Mouse (Mus musculus) embryonic facial prominence, embryonic 12.5 days (tissue): ENCODE data around the gene Sh3pxd2a. TPM values are rescaled to one million over a fixed set of nuclear protein-coding genes. Genes with fewer than 3 reads are reported as not detected.

Experiments used
- ATAC-seq: fragments of 200-750 bp; cut with Nextera tagmentation; 2 replicates; pipeline ENCODE4 v1.8.0; 2017; ENCODE audit not compliant: insufficient number of reproducible peaks, insufficient read depth, low FRiP score, low TSS enrichment
- H3K27ac ChIP-seq: fragments of 300-500 bp; sonication (generic); 2 replicates; pipeline ENCODE4 v1.5.1; 2016; ENCODE audit warnings: mild to moderate bottlenecking
- H3K27me3 ChIP-seq: fragments of 300-500 bp; sonication (generic); 2 replicates; pipeline ENCODE4 v1.6.1; 2016; ENCODE audit warnings: mild to moderate bottlenecking, moderate library complexity
- H3K36me3 ChIP-seq: fragments of 300-500 bp; sonication (generic); 2 replicates; pipeline ENCODE4 v1.6.1; 2016; ENCODE audit warnings: mild to moderate bottlenecking
- H3K4me1 ChIP-seq: fragments of 300-500 bp; sonication (generic); 2 replicates; pipeline ENCODE4 v1.6.1; 2016
- H3K4me2 ChIP-seq: fragments of 300-500 bp; sonication (generic); replicated peaks from 2 replicates; pipeline ENCODE4 v1.6.1; 2016; ENCODE audit warnings: mild to moderate bottlenecking, moderate library complexity
- H3K4me3 ChIP-seq: fragments of 300-500 bp; sonication (generic); 2 replicates; pipeline ENCODE4 v1.5.1; 2016; ENCODE audit warnings: mild to moderate bottlenecking
- H3K9ac ChIP-seq: fragments of 300-500 bp; sonication (generic); 2 replicates; pipeline ENCODE4 v1.6.1; 2016; ENCODE audit warnings: mild to moderate bottlenecking, moderate library complexity
- H3K9me3 ChIP-seq: fragments of 300-500 bp; sonication (generic); 2 replicates; pipeline ENCODE4 v1.6.1; 2016; ENCODE audit warnings: mild to moderate bottlenecking, moderate library complexity
- WGBS: fragments of 180-500 bp; shearing (Covaris S2); methylation state at CpG from one replicate; pipeline ENCODE4 v1.1.7; 2016; 5-methylcytosine and 5-hydroxymethylcytosine counted together
- polyA plus RNA-seq: library from polyadenylated mRNA; unstranded; fragments of >200 nt; fragmentation: Nextera tagmentation; extraction: Ambion mirVana; gene quantifications from 2 replicates; pipeline ENCODE4 v1.2.1, GENCODE M21; 2016

Sh3pxd2a gene
- polyA plus RNA-seq, 1 experiment from 2014 or later, result 8.2 TPM

GRCm38 (mm10) chr19:47320331-47320668 lies 143.9 kb downstream of the Sh3pxd2a start:
- H3K27me3 ChIP-seq, result no peaks in the 10 kb centered on the region
- H3K4me2 ChIP-seq, result peak overlapping the region; percentile 21; the same call in 1 of the 2 replicates
- 13% methylated on average over 8 of the region's 8 CpGs for WGBS
- no peaks in the 10 kb centered on the region for H3K36me3 ChIP-seq
- H3K27ac ChIP-seq, result 0 out of 2 replicates have a peak overlapping the region, but pooled peaks have one; percentile 9
- H3K4me3 ChIP-seq, result no peak overlapping the region
- H3K9ac ChIP-seq, result 0 out of 2 replicates have a peak overlapping the region, but pooled peaks have one; percentile 20
- peaks cover 70% of the 10 kb centered on the region for H3K4me1 ChIP-seq
- ATAC-seq, result no peak
- H3K9me3 ChIP-seq, result no peaks in the 10 kb centered on the region

- 55% methylated on average over 10 of the region's 10 CpGs for WGBS
- Histone ChIP-seq H3K36me3 (no peaks in the 10 kb centered on the region), H3K4me3 (no peak overlapping the region), H3K27me3 (no peaks in the 10 kb centered on the region), H3K27ac (no peak overlapping the region), H3K9ac (0 out of 2 replicates have a peak overlapping the region, but pooled peaks have one; percentile 20), H3K4me1 (peaks cover 76% of the 10 kb centered on the region), H3K4me2 (peak overlapping the region; percentile 21; the same call in 1 of the 2 replicates), H3K9me3 (no peaks in the 10 kb centered on the region)
- no peak for ATAC-seq
Measured at GRCm38 (mm10) chr19:47319521-47320330, 144.5 kb downstream of the Sh3pxd2a start.

GRCm38 (mm10) chr19:47319061-47319460 lies 145.1 kb downstream of the Sh3pxd2a start:
- ATAC-seq, result no peak
- 93% methylated on average over 8 of the region's 8 CpGs for WGBS
- Histone ChIP-seq H3K27ac (no peak overlapping the region), H3K36me3 (no peaks in the 10 kb centered on the region), H3K4me2 (no peak overlapping the region), H3K4me1 (peaks cover 76% of the 10 kb centered on the region), H3K27me3 (no peaks in the 10 kb centered on the region), H3K9me3 (no peaks in the 10 kb centered on the region), H3K9ac (no peak overlapping the region), H3K4me3 (no peak overlapping the region)

DNA sequence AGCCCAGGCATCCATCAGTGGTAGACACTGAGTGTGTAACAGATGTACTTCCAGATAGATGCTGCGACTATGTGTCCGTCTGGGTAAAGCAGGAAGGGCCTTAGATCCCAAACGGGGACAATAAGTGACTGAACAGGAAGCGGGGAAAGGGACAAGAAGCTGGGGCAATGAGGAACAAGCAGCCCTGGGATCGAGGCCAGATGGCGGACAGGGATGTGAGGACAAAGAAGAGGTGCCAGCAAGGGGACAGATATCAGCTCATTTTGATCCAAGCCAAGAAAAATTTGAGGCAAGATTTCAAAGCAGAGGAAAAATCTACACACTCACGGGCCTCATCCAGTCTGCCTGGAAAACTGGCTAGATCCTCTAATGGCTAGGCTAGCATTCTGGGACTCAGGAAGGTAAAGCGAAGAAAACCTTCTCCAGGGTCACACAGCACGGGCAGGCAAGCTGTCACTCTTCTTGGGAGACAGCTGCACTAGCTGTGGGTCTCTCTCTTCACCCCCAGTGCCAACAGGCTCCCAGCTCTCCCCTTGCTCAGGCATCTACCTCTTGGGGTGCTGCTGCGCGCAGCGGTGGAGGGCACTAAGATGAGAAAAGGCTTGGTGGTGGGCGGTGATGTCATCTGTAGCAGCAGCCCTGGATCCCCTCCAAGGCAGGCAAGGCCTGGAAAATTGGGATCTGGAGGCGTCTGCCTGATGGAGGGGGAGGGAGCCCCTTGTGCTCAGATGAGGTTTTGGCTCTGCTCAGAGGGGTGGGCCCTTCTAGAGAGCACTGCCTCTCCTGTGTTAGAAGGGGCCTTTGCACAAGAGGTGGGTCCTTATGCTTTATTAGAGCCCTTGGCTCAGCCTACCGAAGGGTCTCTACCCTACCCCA lies 146.9 kb downstream of the Sh3pxd2a start:
- Histone ChIP-seq H3K9me3 (no peaks in the 10 kb centered on the region), H3K27me3 (no peaks in the 10 kb centered on the region), H3K4me2 (no peak overlapping the region), H3K4me3 (no peak overlapping the region), H3K4me1 (peaks cover 87% of the 10 kb centered on the region), H3K36me3 (peaks cover 2% of the 10 kb centered on the region; the same call in 1 of the 2 replicates), H3K9ac (no peak overlapping the region), H3K27ac (peak overlapping the region; percentile 78)
- peak; percentile 7; the same call in 1 of the 2 replicates for ATAC-seq
- WGBS, result 59% methylated on average over 15 of the region's 15 CpGs

- H3K4me3 ChIP-seq, result no peak overlapping the region
- no peak overlapping the region for H3K9ac ChIP-seq
- H3K4me1 ChIP-seq, result peaks cover 91% of the 10 kb centered on the region
- no peaks in the 10 kb centered on the region for H3K27me3 ChIP-seq
- no peaks in the 10 kb centered on the region for H3K9me3 ChIP-seq
- H3K27ac ChIP-seq, result peak overlapping the region; percentile 98
- ATAC-seq, result no peak
- 67% methylated on average over 19 of the region's 19 CpGs for WGBS
- H3K4me2 ChIP-seq, result no peak overlapping the region
- peaks cover 5% of the 10 kb centered on the region; the same call in 1 of the 2 replicates for H3K36me3 ChIP-seq
Measured at GRCm38 (mm10) chr19:47316288-47317062, 147.7 kb downstream of the Sh3pxd2a start.

GRCm38 (mm10) chr19:47315917-47316265 lies 148.3 kb downstream of the Sh3pxd2a start:
- H3K4me2 ChIP-seq, result no peak overlapping the region

DNA sequence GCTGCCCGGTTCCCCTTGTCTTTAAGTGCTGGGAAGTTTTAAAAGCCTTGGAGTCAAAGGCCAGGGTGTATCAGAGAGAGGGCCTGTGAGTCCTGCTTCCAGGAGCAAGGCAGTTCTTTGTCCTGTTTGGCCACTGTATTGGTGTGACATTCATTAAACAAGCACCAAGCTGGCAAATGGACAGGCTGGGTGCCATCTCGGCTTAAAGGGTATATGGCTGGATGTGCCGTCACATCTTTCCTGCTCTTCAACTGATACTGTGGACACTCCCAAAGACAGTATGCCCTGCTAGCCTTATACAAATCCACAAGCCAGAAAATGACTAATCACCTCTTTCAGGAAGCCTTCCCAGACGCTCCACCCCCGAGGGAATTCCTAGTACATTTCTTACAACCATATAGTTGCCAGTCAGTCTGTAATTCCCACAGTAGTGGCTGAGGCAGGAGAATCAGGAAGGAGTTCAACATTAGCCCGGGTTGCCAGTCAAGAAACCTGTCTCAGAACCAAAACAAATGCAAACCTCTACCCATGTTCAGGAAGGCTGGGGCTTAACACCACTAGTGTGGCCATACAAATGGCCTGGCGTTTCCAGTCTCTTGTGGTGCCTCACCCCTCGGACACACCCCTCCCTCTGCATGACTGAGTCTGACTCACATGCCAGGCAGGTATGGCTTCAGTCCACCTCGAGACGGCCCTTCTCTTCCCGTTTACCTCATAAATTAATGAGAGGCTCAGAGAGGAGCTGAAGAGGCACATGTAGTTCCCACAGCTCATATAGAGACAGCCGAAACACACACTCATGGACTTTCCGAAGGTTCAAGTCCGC lies 148.9 kb downstream of the Sh3pxd2a start:
- Histone ChIP-seq H3K4me3 (peak overlapping the region; percentile 72), H3K4me2 (peak overlapping the region; percentile 90), H3K36me3 (peaks cover 5% of the 10 kb centered on the region; the same call in 1 of the 2 replicates), H3K27ac (peak overlapping the region; percentile 98), H3K4me1 (peaks cover 88% of the 10 kb centered on the region), H3K27me3 (no peaks in the 10 kb centered on the region), H3K9ac (peak overlapping the region; percentile 48), H3K9me3 (no peaks in the 10 kb centered on the region)
- WGBS, result 51% methylated on average over 14 of the region's 14 CpGs
- no peak for ATAC-seq

More at GRCm38 (mm10) chr19:47315917-47316265, 148.3 kb downstream of the Sh3pxd2a start:
- no peak overlapping the region for H3K4me3 ChIP-seq
- peak overlapping the region; percentile 98 for H3K27ac ChIP-seq
- H3K9me3 ChIP-seq, result no peaks in the 10 kb centered on the region
- peaks cover 5% of the 10 kb centered on the region; the same call in 1 of the 2 replicates for H3K36me3 ChIP-seq
- H3K9ac ChIP-seq, result no peak overlapping the region
- WGBS, result 10% methylated on average over 1 of the region's 1 CpGs
- no peak for ATAC-seq
- H3K27me3 ChIP-seq, result no peaks in the 10 kb centered on the region
- peaks cover 91% of the 10 kb centered on the region for H3K4me1 ChIP-seq

GRCm38 (mm10) chr19:47314076-47314941 lies 149.9 kb downstream of the Sh3pxd2a start:
- peak overlapping the region; percentile 72 for H3K4me3 ChIP-seq
- peak; percentile 78 for ATAC-seq
- peaks cover 13% of the 10 kb centered on the region for H3K36me3 ChIP-seq
- no peaks in the 10 kb centered on the region for H3K27me3 ChIP-seq
- H3K4me1 ChIP-seq, result peaks cover 84% of the 10 kb centered on the region
- WGBS, result 1% methylated on average over 49 of the region's 49 CpGs
- H3K9ac ChIP-seq, result peak overlapping the region; percentile 89
- H3K27ac ChIP-seq, result peak overlapping the region; percentile 98
- H3K4me2 ChIP-seq, result peak overlapping the region; percentile 90
- H3K9me3 ChIP-seq, result no peaks in the 10 kb centered on the region

- Histone ChIP-seq H3K27ac (peak overlapping the region; percentile 98), H3K9ac (peak overlapping the region; percentile 89), H3K4me2 (peak overlapping the region; percentile 90), H3K4me3 (peak overlapping the region; percentile 72), H3K4me1 (peaks cover 78% of the 10 kb centered on the region), H3K27me3 (no peaks in the 10 kb centered on the region), H3K36me3 (peaks cover 17% of the 10 kb centered on the region), H3K9me3 (no peaks in the 10 kb centered on the region)
- 0 out of 2 replicates have a peak, but pooled peaks have one; percentile 11 for ATAC-seq
- WGBS, result 4% methylated on average over 11 of the region's 11 CpGs
Measured at GRCm38 (mm10) chr19:47313387-47314075, 150.7 kb downstream of the Sh3pxd2a start.
